Comparison of ENCODE assay signal across 15 mouse cellular contexts in the genomic region with DNA sequence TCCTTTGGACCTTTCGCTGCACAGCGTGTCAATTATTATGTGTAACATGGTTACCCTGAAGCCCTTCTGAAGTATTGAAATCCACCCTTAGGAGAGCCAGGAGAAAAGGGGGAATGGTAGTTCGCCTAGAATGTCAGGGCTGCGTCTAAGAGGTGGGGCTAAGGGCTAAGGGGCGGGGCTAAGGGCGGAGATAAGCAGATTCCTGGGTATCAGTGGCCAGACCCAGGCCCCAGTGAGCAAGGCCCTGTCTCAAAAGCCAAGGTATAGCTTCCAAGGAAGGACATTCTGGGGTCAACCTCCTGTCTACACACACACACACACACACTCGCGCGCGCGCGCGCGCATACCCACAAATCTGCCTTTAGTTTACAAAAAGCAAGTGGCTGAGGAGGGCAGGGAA. TPM values are rescaled to one million over a fixed set of nuclear protein-coding genes. Genes with fewer than 3 reads are reported as not detected.
DNase-seq lines count a peak whose midpoint lies in the region; ATAC-seq and TF ChIP-seq lines count a peak whose summit lies in the region.
"Had no signal": no experiment of that assay in that cellular context is flagged by ENCODE, and none has a peak within 500 bp of the region (broad histone marks: within the 10 kb centered on the region; RNA-seq: fewer than 3 reads in every experiment).

No protein-coding gene starts in this region.

- no peak for TF ChIP-seq EP300 in liver, embryonic 14.5 days (IDR thresholded peaks at IDR 0.05; ENCODE audit: low read depth)

- WGBS in forebrain, embryonic 12.5 days, result 27% methylated on average over 14 of the region's 14 CpGs
- 27% methylated on average over 14 of the region's 14 CpGs for WGBS in forebrain, embryonic 15.5 days
- 48% methylated on average over 14 of the region's 14 CpGs for WGBS in kidney, postnatal 0 days
- WGBS in liver, embryonic 14.5 days (ENCODE audit: insufficient replicate concordance), result 34% methylated on average over 14 of the region's 14 CpGs

- no peak overlapping the region for H3K4me3 ChIP-seq in forebrain, embryonic 12.5 days (replicated peaks)
- no peak overlapping the region for H3K4me3 ChIP-seq in forebrain, embryonic 15.5 days
- H3K4me3 ChIP-seq in kidney, postnatal 0 days (replicated peaks; ENCODE audit: low read depth, low read length), result no peak overlapping the region
- no peak overlapping the region for H3K4me3 ChIP-seq in liver, embryonic 14.5 days (ENCODE audit: insufficient read depth in 1 of 2, low read depth in 2 of 2, low read length in 2 of 2)

- H3K27ac ChIP-seq in forebrain, embryonic 12.5 days, result no peak overlapping the region
- H3K27ac ChIP-seq in forebrain, embryonic 15.5 days (replicated peaks), result no peak overlapping the region
- no peak overlapping the region for H3K27ac ChIP-seq in kidney, postnatal 0 days
- no peak overlapping the region for H3K27ac ChIP-seq in liver, embryonic 14.5 days
- H3K27ac ChIP-seq: hindbrain, postnatal 0 days had no signal

- no peak for DNase-seq in kidney, postnatal 0 days (ENCODE audit: low spot score)
- no peak for DNase-seq in kidney, adult 11 months
- DNase-seq in embryo, embryonic 10.5 days (ENCODE audit: low spot score), result peak; percentile 42
- no peak for DNase-seq in liver, embryonic 14.5 days (ENCODE audit: low read depth in 3 of 3, low spot score in 3 of 3)
- no peak for DNase-seq in cerebellum, postnatal 14 days
- DNase-seq: adrenal gland, adult 2 months; forebrain, postnatal 0 days had no signal

- no peaks in the 10 kb centered on the region for H3K9me3 ChIP-seq in forebrain, embryonic 12.5 days
- no peaks in the 10 kb centered on the region for H3K9me3 ChIP-seq in forebrain, embryonic 15.5 days
- no peaks in the 10 kb centered on the region for H3K9me3 ChIP-seq in kidney, postnatal 0 days (replicated peaks; ENCODE audit: low read length)
- no peaks in the 10 kb centered on the region for H3K9me3 ChIP-seq in liver, embryonic 14.5 days (ENCODE audit: control insufficient read depth, low read length)
- H3K9me3 ChIP-seq: G1E had no signal

- ATAC-seq in forebrain, embryonic 12.5 days (ENCODE audit: low FRiP score), result peak; percentile 39; the same call in 1 of the 2 replicates
- no peak for ATAC-seq in forebrain, embryonic 15.5 days (replicated peaks)
- ATAC-seq in kidney, postnatal 0 days (replicated peaks; ENCODE audit: low FRiP score, low read depth), result peak; percentile 55; the same call in 1 of the 2 replicates
- ATAC-seq in liver, embryonic 14.5 days (ENCODE audit: insufficient read depth), result no peak
- ATAC-seq in monocyte, adult 5-6 weeks (replicated peaks; ENCODE audit: insufficient number of reproducible peaks, low FRiP score, low TSS enrichment, poor library complexity, severe bottlenecking), result no peak
- ATAC-seq: forebrain, postnatal 0 days; hindbrain, postnatal 0 days had no signal

- 0 out of 2 replicates have a peak, but pooled peaks cover 7% of the 10 kb centered on the region for H3K4me1 ChIP-seq in forebrain, embryonic 12.5 days
- peaks cover 4% of the 10 kb centered on the region; the same call in 1 of the 2 replicates for H3K4me1 ChIP-seq in forebrain, embryonic 15.5 days
- H3K4me1 ChIP-seq in kidney, postnatal 0 days (replicated peaks; ENCODE audit: insufficient read depth, low read length), result no peaks in the 10 kb centered on the region
- H3K4me1 ChIP-seq in liver, embryonic 14.5 days (replicated peaks; ENCODE audit: control insufficient read depth in 2 of 2, insufficient read depth in 2 of 2, low read length in 1 of 2), result peaks cover 0 to 3% of the 10 kb centered on the region in 2 experiments; a peak in 1 of 4 replicates

- no peaks in the 10 kb centered on the region for H3K36me3 ChIP-seq in forebrain, embryonic 12.5 days (replicated peaks)
- no peaks in the 10 kb centered on the region for H3K36me3 ChIP-seq in forebrain, embryonic 15.5 days
- H3K36me3 ChIP-seq in kidney, postnatal 0 days (ENCODE audit: insufficient read depth, low read length), result no peaks in the 10 kb centered on the region
- no peaks in the 10 kb centered on the region for H3K36me3 ChIP-seq in liver, embryonic 14.5 days (replicated peaks; ENCODE audit: control insufficient read depth, insufficient read depth, low read depth)
- H3K36me3 ChIP-seq: G1E had no signal

- H3K9ac ChIP-seq in forebrain, embryonic 12.5 days, result no peak overlapping the region
- no peak overlapping the region for H3K9ac ChIP-seq in forebrain, embryonic 15.5 days (replicated peaks)
- no peak overlapping the region for H3K9ac ChIP-seq in kidney, postnatal 0 days (ENCODE audit: low read depth, low read length)
- no peak overlapping the region for H3K9ac ChIP-seq in liver, embryonic 14.5 days (replicated peaks)
- H3K9ac ChIP-seq: forebrain, postnatal 0 days had no signal

- no peak overlapping the region; the same call in 1 of the 2 replicates for H3K4me2 ChIP-seq in forebrain, embryonic 12.5 days
- H3K4me2 ChIP-seq in forebrain, embryonic 15.5 days (replicated peaks), result no peak overlapping the region
- no peak overlapping the region for H3K4me2 ChIP-seq in kidney, postnatal 0 days (ENCODE audit: low read length)
- H3K4me2 ChIP-seq in liver, embryonic 14.5 days (ENCODE audit: low read depth), result peak overlapping the region; percentile 5; the same call in 1 of the 2 replicates

- no peak for TF ChIP-seq CTCF in kidney, postnatal 0 days (IDR thresholded peaks at IDR 0.05; ENCODE audit: low read depth)
- TF ChIP-seq CTCF in liver, embryonic 14.5 days (IDR thresholded peaks at IDR 0.05; ENCODE audit: low read depth), result no peak

- no peaks in the 10 kb centered on the region for H3K27me3 ChIP-seq in forebrain, embryonic 12.5 days
- H3K27me3 ChIP-seq in forebrain, embryonic 15.5 days, result no peaks in the 10 kb centered on the region
- H3K27me3 ChIP-seq in kidney, postnatal 0 days (ENCODE audit: insufficient read depth, low read length), result no peaks in the 10 kb centered on the region
- H3K27me3 ChIP-seq in liver, embryonic 14.5 days (ENCODE audit: control insufficient read depth, insufficient read depth, low read length), result no peaks in the 10 kb centered on the region

RNA-seq across cellular contexts. Expression of a gene that starts 39.0 kb away (rescaled TPM):
- polyA plus RNA-seq in forebrain, embryonic 12.5 days (2016; fragmentation: Nextera tagmentation; extraction: Ambion mirVana), result not detected in 2 replicates
- 0.31 and 0.39 TPM in 2 replicates for polyA plus RNA-seq in forebrain, embryonic 15.5 days (2015; fragmentation: Nextera tagmentation; extraction: Ambion mirVana)
- not detected in 2 replicates for polyA plus RNA-seq in kidney, postnatal 0 days (2015; fragmentation: Nextera tagmentation; extraction: Ambion mirVana)
- not detected in 2 replicates for polyA plus RNA-seq in liver, embryonic 14.5 days (2012; rRNA removed)
- polyA plus RNA-seq in liver, embryonic 14.5 days (2014; fragmentation: Nextera tagmentation; extraction: Ambion mirVana), result not detected in 2 replicates
- 0.58 TPM in 1 of 3 replicates, not detected in the others for total RNA-seq in monocyte, adult 5-6 weeks (2017)
- total RNA-seq: adrenal gland, adult 2 months; forebrain, postnatal 0 days; G1E; granulocyte monocyte progenitor cell, adult 5-6 weeks; hindbrain, postnatal 0 days; layer of hippocampus, adult 18-20 months; left cerebral cortex, postnatal 25 days had no signal
- polyA plus RNA-seq: adrenal gland, adult 2 months; forebrain, postnatal 0 days; G1E; hindbrain, postnatal 0 days had no signal

Comparison
In these comparisons a context has a peak if more than half of its experiments do, and no peak if none do; other contexts are left out.
1. ATAC-seq: peak in forebrain, embryonic 12.5 days (single experiment) and kidney, postnatal 0 days (single experiment); none in forebrain, embryonic 15.5 days (single experiment), liver, embryonic 14.5 days (single experiment) and monocyte, adult 5-6 weeks (single experiment).